Mouse (Mus musculus) erythroblast, embryonic 14.5 days (primary cell): Measurements from ENCODE around the gene Mcu. TPM values are rescaled to one million over a fixed set of nuclear protein-coding genes. Genes with fewer than 3 reads are reported as not detected.

Experiments
- H3K27me3 ChIP-seq: 2 replicates; pipeline ENCODE4 v1.6.1; 2012; ENCODE audit warnings: inconsistent platforms; ENCODE audit not compliant: control insufficient read depth
- H3K36me3 ChIP-seq: 2 replicates; pipeline ENCODE4 v1.6.1; 2012; ENCODE audit warnings: mild to moderate bottlenecking, inconsistent platforms; ENCODE audit not compliant: control insufficient read depth
- H3K4me1 ChIP-seq: 2 replicates; pipeline ENCODE4 v1.6.1; 2012; ENCODE audit warnings: inconsistent platforms; ENCODE audit not compliant: control insufficient read depth
- H3K4me3 ChIP-seq: replicated peaks from 2 replicates; pipeline ENCODE3; 2012; ENCODE audit warnings: moderate library complexity, mild to moderate bottlenecking, inconsistent platforms
- H3K9me3 ChIP-seq: 2 replicates; pipeline ENCODE4 v1.6.1; 2012; ENCODE audit warnings: low read length, inconsistent platforms, mixed read lengths; ENCODE audit not compliant: control insufficient read depth
- GATA1 ChIP-seq: IDR thresholded peaks from 2 replicates; pipeline ENCODE4 v1.6.1; 2012; ENCODE audit warnings: low read length, inconsistent platforms, mixed read lengths
- TAL1 ChIP-seq: IDR thresholded peaks from 3 replicates; pipeline ENCODE4 v1.6.1; 2012; ENCODE audit warnings: low read length, inconsistent platforms, mixed read lengths
- polyA plus RNA-seq: library from polyadenylated mRNA; stranded (reverse); fragments of >175 nt; gene quantifications from 2 replicates; pipeline ENCODE4 v1.2.3, GENCODE M21; 2012

The Mcu gene
- polyA plus RNA-seq, 1 experiment: 0.36 TPM

DNA sequence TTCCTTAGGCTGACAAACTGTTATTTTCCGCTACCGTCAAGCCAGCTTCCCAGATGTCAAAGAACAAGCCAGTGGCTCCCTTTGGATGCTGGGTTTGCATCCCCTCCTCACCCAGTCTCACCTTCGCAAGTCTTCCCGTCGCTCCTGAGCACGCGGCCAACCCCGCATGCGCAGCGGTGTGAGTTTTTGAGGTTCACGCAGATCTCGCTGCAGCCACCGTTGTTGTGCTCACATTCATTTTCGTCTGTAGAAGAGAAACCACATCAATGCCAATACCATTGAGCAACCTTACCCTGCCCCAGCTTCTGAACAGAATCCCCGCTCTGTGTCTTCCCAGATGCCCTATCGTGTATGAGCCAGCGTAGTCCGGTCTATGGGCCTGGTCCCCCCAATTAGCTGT, 180.7 kb downstream of the Mcu start:
- TF ChIP-seq TAL1 (no peak), GATA1 (no peak)
- Histone ChIP-seq H3K9me3 (no peaks in the 10 kb centered on the region), H3K4me1 (peaks cover 1% of the 10 kb centered on the region; the same call in 1 of the 2 replicates), H3K27me3 (no peaks in the 10 kb centered on the region), H3K4me3 (no peak overlapping the region), H3K36me3 (no peaks in the 10 kb centered on the region)

DNA sequence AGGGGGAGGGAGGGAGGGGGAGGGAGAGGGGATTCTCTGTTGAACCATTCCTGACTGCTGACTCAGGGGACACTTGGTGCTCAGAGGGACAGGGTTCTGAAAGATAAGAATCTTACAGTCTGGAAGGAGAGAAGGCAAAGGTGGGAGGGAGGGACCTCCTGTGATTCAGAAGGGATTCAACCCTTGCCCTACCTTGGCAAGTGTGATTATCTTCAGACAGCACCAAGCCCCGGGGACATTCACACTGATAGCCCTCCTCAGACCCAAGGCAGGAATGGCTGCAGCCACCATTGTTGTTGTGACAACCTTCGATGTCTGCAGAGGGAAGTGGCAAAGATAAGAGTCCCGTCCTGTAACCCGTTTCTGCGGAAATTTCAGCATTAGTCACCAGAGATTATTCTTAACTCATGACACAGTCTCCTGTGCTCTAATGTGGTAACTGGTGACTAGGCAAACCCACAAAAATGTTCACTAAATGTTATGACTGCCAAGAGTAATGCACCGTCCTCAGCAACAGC, 185.7 kb downstream of the Mcu start:
- H3K4me1 ChIP-seq: peaks cover 3% of the 10 kb centered on the region; the same call in 1 of the 2 replicates
- no peaks in the 10 kb centered on the region for H3K9me3 ChIP-seq
- H3K4me3 ChIP-seq: no peak overlapping the region
- H3K27me3 ChIP-seq: no peaks in the 10 kb centered on the region
- TF ChIP-seq TAL1 (no peak), GATA1 (no peak)
- H3K36me3 ChIP-seq: no peaks in the 10 kb centered on the region

DNA sequence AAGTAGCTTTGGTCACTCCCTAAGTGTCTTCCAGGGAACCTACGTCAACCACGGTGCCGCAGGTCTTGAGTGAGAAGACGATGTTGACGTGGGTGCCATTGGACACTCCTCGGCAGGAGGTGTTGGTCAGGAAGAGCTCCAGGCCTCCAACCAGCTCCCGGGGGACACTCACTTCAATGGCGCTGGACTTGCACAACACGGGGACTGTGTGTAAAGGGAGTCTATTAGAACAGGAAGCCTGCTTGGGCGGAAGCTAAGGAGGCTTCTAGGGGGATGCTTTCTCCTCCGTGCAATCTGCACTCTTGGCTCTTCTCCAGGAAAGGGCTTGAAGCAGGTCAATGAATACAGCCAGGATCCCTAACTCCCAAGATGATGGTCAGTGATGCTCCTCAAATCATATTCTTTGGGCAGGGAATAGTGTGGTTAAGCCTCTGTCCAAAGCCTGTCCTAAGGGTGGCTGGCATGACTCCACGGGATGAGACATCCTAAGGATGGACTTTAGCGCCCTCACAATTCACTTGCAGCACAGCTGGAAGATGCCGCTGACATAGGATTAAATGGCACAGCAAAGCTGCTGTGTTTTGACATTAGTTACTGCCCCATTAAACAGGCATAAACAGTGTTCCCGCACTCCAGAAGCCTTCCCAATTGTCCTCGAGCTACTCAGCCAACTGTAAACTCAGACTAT, 186.9 kb downstream of the Mcu start:
- H3K36me3 ChIP-seq: no peaks in the 10 kb centered on the region
- TF ChIP-seq TAL1: no peak
- peaks cover 3% of the 10 kb centered on the region; the same call in 1 of the 2 replicates for H3K4me1 ChIP-seq
- H3K27me3 ChIP-seq: no peaks in the 10 kb centered on the region
- no peak overlapping the region for H3K4me3 ChIP-seq
- H3K9me3 ChIP-seq: no peaks in the 10 kb centered on the region

DNA sequence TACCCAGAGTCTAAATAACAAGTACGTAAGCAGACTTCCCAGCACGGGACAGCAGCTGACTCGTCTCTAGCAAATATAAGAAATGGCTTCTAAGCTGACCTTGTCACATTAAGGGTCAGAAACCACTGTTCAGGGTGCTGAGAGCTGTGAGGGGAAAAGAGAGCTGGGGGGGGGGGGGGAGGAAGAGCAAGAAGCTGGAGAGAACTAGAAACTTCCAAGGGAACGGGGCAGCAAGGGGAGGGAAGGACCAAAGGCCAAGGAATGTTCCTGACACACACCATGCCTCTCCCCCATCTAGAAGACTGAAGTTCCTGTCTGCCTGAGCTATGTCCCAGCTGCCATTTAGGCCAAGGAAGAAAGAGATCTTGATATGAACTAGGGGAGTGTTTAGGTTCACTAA, 190.1 kb downstream of the Mcu start:
- Histone ChIP-seq H3K9me3 (no peaks in the 10 kb centered on the region), H3K4me1 (peaks cover 3% of the 10 kb centered on the region; the same call in 1 of the 2 replicates), H3K4me3 (no peak overlapping the region), H3K36me3 (no peaks in the 10 kb centered on the region; the same call in 1 of the 2 replicates), H3K27me3 (no peaks in the 10 kb centered on the region)
- TF ChIP-seq TAL1: no peak
- no peak for TF ChIP-seq GATA1

DNA sequence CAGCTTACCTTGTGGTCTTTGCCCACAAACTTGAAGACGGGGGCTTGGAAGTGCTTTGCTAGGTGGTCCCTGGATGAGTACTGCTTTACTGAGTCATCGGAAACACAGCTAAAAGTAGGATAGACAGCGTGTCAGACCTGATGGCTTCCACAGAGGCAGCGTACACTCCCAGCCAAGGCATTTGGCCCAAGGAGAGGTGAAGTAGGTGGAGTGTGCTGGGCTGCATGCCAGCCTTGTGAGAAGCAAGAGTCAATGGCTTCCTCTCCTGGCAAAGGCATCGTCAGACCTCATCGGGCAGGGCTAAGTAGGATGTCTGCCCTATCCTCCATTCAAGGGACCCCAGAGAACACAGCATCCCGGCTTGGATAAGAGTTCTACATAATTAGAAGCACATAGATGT, 191.1 kb downstream of the Mcu start:
- Histone ChIP-seq H3K4me3 (no peak overlapping the region), H3K27me3 (no peaks in the 10 kb centered on the region), H3K9me3 (no peaks in the 10 kb centered on the region), H3K4me1 (no peaks in the 10 kb centered on the region), H3K36me3 (no peaks in the 10 kb centered on the region; the same call in 1 of the 2 replicates)
- TF ChIP-seq GATA1 (no peak), TAL1 (no peak)

DNA sequence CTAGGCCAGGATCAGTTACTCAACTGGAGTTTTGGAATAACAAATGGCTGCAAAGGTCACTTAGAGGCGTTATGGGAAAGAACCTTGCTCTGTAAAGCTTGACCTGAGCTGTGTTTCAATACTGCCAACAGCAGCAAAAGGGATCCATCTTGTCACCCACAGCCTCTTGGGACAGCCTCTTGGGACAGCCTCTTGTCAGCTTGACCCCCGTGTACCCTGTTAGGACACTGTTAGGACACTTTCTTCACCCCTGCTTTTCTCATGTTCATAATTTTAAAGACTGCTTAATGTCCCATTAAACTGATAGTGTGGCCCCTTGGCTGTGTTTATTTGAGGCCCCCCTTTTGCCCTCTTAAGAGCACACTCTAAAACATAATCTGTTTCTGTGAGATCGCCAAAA, 192.0 kb downstream of the Mcu start:
- no peaks in the 10 kb centered on the region for H3K4me1 ChIP-seq
- TF ChIP-seq TAL1: no peak
- H3K4me3 ChIP-seq: no peak overlapping the region
- no peaks in the 10 kb centered on the region for H3K9me3 ChIP-seq
- H3K36me3 ChIP-seq: no peaks in the 10 kb centered on the region; the same call in 1 of the 2 replicates
- no peaks in the 10 kb centered on the region for H3K27me3 ChIP-seq

DNA sequence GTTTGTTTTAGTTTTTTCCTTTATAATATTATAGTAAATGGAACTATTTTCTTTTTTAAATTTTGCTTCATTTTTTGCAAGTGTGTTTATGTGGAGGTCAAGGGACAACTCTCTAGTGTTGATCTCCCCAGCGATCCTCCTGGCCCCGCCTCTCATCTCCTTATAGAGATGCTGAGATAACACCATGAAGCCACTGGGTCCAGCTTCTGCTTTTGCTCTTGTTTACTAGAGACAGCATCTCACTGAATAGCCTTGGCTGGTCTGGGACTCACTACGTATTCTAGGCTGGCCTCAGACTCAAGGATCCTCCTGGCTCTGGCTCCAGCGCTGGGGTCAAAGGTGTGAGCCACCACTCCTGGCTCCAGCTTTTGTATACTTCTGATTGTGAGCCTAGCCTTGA, 197.0 kb downstream of the Mcu start:
- no peaks in the 10 kb centered on the region for H3K4me1 ChIP-seq
- no peaks in the 10 kb centered on the region for H3K9me3 ChIP-seq
- no peak for TF ChIP-seq TAL1
- TF ChIP-seq GATA1: no peak
- no peaks in the 10 kb centered on the region; the same call in 1 of the 2 replicates for H3K36me3 ChIP-seq
- H3K4me3 ChIP-seq: no peak overlapping the region
- H3K27me3 ChIP-seq: no peaks in the 10 kb centered on the region

DNA sequence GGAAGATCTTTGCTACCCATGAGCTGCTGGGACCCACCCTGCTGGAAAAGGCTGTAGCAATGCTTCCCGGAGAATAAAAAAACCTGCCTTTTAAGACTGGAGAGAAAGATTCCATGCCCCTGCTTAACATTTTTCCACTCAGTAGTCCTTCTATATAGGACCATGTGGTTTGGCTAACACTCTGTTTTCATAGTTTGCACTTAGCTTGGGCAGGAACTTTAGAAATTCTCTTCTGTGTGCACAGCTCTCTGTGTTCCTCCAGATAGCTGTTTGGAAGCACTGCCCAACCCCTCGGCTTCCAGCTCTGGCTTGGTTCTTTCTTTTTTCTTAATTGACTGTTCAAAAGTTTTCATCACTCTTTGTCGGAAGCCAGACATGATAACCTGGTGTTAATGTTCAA, 199.9 kb downstream of the Mcu start:
- H3K36me3 ChIP-seq: no peaks in the 10 kb centered on the region; the same call in 1 of the 2 replicates
- TF ChIP-seq TAL1: no peak
- TF ChIP-seq GATA1: no peak
- no peaks in the 10 kb centered on the region for H3K27me3 ChIP-seq
- no peaks in the 10 kb centered on the region for H3K9me3 ChIP-seq
- H3K4me1 ChIP-seq: no peaks in the 10 kb centered on the region
- no peak overlapping the region for H3K4me3 ChIP-seq

DNA sequence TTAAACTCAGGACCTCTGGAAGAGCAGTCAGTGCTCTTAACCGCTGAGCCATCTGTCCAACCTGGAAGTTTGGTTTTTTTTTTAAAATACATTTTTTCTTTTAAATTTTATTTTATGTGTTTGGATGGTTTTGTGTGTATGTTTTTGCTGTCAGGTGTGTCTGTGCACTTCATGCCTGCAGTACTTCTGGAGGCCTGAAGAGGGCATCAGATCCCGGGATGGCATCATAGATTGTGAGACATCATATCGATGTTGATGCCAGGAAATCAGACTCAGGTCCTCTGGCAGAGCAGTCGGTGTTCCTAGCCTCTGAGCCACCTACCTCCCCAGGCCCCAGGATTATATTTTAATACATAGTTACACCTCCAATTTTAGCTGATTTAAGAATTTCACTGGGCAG, 202.8 kb downstream of the Mcu start:
- Histone ChIP-seq H3K4me3 (no peak overlapping the region), H3K4me1 (no peaks in the 10 kb centered on the region), H3K36me3 (no peaks in the 10 kb centered on the region; the same call in 1 of the 2 replicates), H3K9me3 (no peaks in the 10 kb centered on the region), H3K27me3 (no peaks in the 10 kb centered on the region)
- TF ChIP-seq TAL1 (no peak), GATA1 (no peak)
